Mouse (Mus musculus) cerebellum, postnatal 4 days (tissue): ENCODE data around the gene Mical1.

Experiments used
- DNase-seq, 2 experiments: peaks; one replicate each; pipeline ENCODE4 v3.0.0; 2022; ENCODE audit warnings: low spot score in 2 of 2, mixed read lengths in 1 of 2

Mical1 gene

DNA sequence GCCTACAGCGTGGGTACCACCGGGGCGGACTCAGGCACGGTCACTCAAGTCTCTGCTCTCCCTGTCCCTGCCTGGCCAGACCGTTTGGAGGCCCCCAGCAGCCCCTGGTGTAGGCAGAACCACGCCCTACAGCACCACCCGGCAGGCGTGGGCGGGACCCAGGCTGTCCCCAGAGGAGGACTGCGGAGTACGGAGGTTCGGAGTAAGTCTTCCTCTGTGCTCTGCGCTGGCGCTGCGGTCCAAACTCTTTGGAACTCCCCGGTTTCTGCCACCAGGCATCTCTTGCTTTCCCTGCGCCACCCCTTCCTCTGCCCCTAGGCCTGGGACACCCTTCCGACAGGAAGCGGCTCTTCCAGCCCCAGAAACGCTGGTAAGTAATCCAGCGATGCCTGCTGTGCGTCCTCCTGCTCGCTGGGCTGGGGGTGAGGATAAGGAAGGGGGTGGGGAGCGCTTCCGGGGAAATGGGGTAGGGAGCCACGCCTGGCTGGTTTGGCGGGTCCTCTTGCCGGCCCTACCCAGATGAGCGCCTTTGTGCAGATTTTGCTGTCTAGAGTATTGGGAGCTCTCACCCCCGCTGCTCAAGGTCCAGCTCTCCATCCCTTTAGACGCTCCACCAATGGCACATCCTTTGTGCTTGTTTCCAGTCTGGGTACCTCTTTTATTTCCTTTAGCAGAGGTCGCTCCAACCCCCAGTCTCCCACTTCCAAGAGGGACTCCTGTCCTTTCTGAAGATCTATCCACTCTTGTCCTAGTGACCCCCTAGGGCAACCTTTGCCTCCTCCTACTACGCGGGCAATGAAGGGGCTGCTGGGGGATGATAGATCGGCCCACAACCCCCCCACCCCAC lies at the start of gene Mical1:
TSS of gene Mical1 (plus strand) at position 144 of the 847 bp plus-strand sequence.
- DNase-seq, result no peak

DNA sequence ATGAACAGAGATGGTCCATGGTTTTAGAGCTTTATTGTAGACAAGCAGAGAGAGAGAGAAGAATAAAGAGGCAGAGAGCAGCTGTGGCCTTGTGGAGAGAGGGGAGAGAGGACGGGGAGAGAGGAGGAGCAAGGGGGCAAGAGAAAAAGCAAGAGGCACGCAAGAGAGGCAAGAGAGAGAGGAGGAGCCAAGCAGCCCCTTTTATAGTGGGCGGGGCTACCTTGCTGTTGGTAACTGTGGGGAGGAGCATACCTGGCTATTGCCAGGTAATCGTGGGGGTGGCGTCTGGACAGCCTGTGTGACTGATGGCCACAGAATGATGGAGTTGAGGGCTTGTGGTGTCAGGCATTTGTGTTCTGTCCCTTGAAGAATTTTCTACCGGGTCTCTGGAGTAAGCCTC lies 49.7 kb upstream of the Mical1 start:
- DNase-seq, result no peak

DNA sequence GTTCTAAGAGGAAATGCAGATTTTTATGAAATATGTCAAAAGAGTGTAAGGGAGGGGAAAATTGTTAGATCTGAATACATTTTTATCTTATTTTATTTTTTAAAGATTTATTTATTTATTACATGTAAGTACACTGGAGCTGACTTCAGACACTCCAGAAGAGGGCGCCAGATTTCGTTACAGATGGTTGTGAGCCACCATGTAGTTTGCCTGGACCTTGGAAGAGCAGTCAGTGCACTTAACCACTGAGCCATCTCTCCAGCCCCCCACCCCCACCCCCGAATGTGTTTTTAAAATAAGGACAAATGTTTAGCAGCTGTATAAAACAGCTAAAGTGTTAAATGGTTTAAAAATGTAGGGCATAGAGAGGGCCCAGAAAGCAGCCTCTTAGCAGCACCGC lies 41.5 kb upstream of the Mical1 start:
- DNase-seq, result peak in 1 of 2 experiments; percentile 27

DNA sequence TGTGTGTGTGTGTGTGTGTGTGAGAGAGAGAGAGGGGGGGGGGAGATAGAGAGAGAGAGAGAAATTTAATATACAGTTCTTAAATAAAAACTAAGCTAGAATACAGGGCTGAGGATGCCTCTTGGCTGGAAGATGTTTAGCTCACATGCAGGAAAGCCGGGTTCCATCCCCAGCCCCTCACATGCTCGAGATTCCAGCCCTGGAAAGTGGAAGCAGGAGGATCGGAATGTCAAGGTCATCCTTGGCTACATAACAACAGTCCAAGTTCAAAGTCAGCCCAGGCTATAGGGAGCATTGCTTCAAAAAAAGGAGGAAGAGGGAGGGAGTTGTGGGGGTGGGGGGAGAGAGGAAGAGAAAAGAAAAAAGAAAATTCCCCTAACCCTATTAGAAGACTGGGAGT lies 41.0 kb upstream of the Mical1 start:
- no peak for DNase-seq

DNA sequence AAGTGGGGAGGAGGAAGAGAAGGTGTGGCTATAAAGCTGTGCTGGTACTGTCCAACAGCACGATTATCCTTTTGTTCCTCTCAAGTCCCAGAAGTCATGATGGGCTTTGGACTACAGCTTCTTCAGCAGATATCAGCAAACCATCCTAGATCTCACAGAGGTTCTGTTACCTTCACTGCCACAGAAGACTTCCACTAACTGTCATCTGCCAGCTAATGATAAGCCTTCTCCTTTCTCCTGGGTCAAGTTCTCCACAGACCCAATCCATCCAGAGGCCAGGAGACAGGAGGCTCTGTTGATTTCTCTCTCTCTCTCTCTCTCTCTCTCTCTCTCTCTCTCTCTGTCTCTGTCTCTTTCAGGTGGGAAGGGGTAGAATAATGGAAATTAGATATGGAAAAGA lies 27.9 kb upstream of the Mical1 start:
- no peak for DNase-seq

DNA sequence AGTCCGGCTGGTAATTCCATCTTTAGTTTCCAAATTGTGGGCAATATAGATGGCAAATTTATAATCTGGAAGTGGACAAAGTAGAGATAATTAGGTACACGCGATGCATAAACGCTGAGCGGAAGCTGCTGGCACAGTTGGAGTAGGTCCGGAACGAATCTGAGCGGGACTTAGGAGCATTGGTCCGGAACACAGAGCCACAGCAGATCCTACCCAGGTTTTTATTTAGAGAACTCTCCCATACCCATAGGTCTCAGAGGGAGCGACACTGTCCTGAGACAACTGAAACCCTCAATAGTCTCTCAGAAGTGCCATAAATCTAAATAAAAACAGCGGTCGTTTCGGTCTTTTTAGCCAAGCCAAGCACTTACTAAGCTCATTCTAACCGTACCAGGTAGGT lies 26.4 kb upstream of the Mical1 start:
- peak in 1 of 2 experiments; percentile 22 for DNase-seq

DNA sequence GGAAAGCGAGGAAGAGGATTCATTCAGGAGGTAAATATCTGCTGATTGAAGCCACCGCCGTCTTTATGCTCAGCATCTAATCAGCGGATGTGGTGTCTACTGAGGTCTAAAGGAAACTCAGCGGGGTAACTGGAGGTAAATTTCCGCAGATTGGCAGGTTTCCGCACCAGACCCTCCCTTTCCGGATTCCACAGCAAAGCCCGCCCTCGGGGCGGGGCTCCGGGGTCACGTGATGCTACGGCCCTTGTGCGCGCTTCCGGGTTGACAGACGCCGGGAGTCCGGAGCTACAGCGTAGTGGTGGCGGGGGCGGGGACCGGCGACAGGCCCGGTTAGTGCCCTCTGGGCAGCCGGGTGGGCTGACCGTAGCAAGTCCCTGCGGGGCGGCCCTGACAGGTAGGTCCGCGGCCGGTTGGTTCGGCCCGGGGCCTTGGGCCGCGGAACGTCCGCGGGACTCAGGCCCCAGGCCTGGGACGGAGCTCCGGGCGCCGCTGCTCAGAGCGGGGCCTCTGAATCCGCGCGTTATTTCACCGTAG lies 25.9 kb upstream of the Mical1 start, which contains the start of gene Zbtb24:
TSS of gene Zbtb24 (plus strand) at position 247 of the 534 bp plus-strand sequence.
- DNase-seq, result peak; percentile 88 to 93

DNA sequence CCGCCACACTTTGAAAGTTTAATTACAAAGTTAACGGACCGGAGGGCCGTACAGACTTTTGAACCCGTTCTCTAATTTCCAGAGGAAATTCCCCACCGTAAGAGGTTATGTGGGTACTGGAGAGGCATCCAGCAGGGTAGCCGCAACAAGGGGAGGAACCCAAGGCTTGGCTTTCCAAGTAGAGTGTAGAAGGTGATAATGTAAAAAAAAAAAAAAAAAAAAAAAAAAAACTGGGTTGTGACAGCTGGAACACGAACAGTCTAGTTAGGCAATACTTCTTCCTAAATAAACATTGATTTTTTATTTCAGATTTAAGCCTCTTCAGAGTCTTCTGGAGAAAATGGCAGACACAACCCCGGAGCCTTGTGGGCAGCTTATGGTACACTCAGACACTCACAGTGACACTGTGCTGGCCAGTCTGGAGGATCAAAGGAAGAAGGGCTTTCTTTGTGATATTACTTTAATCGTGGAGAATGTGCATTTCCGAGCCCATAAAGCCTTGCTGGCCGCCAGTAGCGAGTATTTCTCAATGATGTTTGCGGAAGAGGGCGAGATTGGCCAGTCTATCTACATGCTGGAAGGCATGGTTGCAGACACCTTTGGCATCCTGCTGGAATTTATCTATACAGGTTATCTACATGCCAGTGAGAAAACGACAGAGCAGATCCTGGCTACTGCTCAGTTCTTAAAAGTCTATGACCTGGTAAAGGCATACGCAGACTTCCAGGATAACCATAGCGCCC lies 25.2 kb upstream of the Mical1 start:
- DNase-seq, result no peak

DNA sequence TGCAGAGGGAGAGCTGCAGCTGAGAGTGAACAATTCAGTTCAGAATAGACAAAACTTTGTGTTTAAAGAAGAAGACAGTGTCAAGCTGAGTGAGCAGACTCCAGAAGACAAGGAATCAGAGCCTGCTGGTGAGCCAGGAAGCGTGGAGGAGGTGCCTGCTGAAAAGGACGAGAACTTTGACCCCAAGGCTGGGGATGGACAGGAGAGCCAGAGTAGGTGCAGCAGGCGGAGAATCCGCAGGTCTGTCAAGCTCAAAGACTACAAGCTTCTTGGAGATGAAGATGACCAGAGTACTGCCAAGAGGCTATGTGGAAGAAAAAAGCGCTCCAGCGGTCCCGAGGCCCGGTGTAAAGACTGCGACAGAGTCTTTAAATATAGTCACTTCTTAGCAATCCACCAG lies 24.5 kb upstream of the Mical1 start:
- no peak for DNase-seq

DNA sequence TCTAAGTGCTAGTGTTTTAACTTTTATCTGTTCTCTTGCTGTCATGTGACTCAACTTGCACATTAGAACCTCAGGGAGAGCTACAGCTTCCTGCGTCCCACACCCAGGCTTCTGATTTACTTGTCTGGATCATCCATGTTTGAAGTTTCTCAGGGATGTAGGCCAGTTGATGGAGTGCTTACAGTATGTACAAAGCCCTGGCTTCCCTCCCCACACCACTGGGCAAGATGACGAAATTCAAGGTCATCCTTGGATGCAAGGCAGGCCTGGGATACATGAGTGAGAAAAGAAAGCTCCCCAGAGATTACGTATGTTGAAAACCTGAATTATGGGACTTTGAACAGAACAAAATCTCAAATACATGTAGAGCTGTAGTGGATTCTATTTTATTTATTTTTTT lies 23.3 kb upstream of the Mical1 start:
- no peak for DNase-seq

DNA sequence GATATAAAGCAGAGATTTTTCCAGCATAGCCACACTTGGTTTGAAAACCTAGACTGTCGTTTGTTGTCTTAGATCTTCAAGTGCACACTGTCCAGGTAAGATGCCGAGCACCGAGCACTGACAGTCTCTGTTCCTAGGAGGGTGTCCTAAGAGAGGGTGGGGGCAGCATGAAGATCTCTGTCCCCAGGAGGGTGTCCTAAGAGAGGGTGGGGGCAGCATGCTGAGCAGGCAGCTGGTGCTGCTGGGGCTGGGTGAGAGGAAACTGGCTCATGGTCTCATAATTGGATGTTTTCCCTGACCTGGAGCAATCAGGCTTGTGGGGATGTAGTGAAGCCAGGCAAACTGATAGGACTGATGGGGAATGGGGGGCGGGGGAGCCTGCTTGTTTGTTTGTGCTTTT lies 16.1 kb upstream of the Mical1 start:
- DNase-seq, result no peak

DNA sequence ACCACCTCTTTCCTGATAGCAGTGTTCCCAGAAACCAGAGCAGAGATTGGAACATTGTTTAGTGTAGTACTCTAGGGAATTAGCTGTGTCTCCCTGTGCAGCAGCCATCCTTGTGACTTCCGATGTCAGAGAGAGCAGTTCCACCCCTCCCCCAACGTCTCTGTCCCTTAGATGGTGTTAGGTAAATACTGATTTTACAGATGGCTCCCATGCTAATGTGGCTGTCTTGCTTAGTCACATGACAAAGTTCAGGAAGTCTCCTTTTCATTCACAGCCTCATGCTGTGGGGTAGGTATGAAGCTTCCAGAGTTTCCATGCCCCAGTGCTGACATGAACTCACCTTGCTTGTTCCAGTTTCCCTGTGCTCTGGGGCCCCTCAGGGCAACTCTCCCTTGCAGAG lies 15.6 kb upstream of the Mical1 start:
- DNase-seq, result no peak

DNA sequence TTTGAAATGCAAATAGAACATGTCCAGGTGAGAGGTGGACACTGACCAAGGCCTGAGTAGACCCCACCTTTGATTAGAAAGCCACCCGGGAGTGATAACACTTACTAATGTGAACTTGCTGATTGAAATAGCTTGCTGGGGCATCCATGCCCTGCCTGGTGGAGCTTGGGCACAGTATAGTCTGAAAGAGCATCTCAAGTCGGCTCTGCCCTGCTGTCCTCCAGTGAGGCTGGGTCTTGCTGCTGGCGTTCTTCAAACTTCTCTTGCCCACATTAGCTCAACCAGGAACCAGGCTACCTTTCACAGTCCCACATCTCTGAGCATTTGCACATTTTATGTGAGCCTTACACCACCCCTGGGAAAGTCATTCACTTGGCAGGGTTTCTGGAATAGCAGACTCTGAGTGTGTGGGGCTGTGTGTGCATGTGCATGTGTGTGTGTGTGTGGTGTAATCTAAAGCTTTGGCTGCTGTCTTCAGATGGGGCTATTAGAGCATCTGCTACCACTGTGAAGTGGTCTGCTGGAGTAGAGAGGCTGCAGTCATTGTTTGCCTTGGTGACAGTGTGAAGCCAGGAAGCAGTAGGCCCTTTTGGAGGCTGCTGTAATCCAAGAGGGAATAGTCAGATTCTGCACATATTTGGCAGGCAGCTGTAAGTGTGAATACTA lies 14.9 kb upstream of the Mical1 start:
- DNase-seq, result no peak

DNA sequence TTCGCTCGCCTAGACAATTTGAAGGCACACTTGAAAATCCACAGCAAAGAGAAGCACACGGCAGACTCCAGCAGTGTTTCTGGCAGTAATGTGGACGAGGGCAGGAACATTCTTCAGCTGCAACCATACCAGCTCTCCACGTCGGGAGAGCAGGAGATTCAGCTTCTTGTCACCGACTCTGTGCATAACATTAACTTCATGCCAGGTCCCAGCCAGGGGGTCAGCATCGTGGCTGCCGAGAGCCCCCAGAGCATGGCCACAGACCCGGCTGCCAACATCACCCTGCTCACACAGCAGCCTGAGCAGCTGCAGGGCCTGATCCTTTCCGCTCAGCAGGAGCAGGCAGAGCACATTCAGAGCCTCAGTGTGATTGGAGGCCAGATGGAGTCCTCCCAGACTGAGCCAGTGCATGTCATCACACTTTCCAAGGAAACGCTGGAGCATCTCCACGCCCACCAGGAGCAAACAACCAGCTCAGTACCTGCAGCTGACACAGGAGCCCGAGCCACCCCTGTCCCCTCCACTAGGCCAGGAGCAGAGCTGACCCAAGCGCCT lies 11.6 kb upstream of the Mical1 start:
- no peak for DNase-seq

DNA sequence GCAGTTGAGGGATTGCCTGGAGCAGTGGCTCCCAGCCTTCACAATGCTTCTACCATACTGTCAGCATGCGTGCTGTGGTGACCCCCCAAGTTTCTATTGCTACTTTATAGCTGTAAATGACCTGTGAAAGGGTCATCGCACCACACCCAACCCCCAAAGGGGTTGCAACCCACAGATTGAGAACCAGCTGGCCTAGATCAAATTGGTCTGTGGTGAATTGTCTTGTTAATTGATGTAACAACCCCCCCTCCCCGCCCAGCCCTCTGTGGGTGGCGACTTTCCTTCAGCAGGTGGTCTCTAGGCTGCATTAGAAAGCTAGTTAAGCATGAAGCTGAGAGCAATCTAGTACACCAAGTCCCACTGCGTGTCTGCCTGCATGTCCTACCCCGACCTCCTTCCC lies 8.8 kb upstream of the Mical1 start:
- no peak for DNase-seq

DNA sequence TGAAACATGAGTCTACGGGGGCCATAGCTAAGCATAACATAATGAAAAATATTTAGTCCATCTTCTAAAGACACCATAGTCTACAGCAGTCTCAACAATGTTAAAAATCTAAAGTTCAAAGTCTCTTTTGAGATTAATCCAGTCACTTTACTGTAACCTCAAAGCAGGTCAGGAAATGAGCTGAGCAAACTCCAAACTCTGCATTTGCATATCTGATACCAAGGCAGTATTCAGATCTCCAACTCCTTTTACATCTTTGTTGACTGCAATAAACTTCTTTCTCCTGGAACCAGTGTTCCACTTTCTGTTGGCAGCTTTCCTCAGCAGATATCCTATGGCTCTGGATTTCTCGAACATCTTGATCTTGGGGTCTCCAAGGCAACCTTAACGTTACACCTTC lies 5.4 kb upstream of the Mical1 start:
- no peak for DNase-seq

DNA sequence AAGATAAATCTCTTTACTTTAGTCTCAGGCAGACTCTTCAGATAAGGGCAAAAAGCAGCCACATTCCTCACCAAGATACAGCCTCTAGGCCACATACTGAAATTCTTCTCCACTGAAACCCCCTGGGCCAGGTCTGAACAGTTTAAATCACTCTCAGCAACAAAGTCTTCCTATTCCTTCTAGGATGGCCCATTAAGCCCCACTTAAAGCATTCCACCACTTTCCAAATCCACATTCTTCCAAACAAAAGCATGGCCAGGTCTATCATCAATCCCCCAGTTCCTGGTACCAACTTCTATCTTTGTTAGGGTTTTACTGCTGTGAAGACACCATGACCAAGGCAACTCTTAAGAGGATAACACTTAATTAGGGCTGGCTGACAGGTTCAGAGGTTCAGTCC lies 3.6 kb upstream of the Mical1 start:
- no peak for DNase-seq

DNA sequence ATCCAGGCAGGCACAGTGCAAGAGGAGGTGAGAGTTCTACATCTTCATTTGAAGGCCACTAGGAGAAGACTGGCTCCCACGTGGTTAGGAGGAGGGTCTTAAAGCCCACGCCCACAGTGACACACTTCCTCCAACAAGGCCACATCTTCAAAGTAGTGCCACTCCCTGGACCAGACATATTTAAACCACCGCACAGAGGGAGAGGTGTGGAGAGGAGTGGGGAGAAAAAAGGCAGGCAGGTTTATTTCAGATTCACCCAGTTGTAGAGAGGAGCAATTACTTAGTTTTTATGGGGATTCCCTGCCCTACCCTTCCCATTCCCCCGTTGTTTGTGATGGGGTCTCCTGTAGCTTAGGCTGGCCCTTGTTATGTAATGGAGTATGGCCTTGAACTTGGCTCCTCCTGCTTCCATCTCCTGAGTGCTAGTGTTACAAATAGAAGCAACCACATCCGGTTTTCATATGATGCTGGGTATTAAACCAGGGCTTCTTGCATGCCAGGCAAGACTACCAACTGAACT lies 3.1 kb upstream of the Mical1 start:
- no peak for DNase-seq

DNA sequence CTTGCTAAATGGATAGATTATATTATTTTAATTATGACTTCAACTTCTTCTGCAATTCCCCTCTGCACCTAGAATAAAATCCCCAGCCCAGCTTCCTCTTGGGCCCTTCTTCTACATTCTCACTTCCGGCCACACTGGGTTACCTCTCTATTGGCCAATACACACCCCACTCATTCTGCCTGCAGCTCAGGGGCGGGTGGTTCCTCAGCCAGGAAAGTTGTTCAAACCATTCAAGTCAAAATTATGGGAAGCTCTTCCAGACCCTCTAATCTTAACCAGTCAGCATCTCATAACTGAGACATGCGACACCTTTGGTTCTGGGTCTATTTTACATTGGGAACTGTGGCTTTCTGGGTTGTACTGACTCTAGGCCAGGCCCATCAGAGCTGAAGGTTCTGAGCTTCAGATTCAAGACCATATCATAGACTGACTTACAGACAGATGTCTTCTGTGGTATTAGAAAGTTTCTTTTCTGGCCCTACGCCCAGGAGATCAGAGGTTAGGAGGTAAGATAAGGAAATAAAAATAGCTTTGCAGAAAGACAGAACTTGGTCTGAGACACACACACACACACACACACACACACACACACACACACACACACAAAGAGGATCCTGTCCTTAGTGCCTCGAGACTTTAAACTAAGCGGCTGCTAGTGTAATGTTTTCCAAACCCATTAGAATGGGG lies 2.2 kb upstream of the Mical1 start:
- DNase-seq, result no peak

DNA sequence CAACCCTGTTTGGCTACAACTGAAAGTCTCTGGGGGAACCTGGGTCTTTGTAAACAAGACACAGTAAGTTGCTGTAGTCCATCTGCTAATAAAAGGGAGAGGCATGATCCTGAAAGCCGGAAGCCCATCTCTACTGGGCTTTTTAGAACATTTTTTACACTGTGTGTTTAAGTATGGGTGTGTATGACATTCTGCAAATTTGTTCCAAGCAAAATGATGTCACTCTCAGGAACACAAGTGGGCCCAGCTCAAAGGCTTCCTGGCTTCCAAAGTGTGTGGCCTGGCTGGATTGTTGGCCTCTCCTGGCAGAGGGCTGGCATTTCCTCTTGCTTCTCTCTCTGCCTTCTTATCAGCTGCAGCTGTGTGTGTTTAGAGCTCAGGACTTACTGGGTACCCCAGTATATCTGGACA lies 1.1 kb upstream of the Mical1 start:
- no peak for DNase-seq

DNA sequence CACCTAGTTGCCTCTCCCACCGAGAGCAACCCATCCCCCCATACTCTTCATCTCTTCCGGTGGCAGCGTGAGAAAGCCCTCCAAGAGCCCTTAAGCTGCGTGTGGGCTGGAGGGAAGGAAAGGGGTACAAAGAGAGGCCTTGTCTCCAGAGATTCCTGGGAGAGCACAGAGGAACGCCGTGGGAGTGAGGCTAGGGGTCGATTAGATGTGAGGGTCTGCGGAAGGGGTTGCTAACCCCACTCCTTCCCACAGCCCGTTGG lies 834 bp downstream of the Mical1 start:
- no peak for DNase-seq
